Mouse (Mus musculus) adrenal gland, postnatal 10 days (tissue): ENCODE measurements around the gene Triobp. TPM values are rescaled to one million over a fixed set of nuclear protein-coding genes. Genes with fewer than 3 reads are reported as not detected.
"Not testable (repeated sequence)": the region's sequence is repeated elsewhere in the genome, so short reads cannot be mapped to it uniquely, and the experiment has no call there.

Experiments
- DNase-seq: peaks from one replicate; pipeline ENCODE4 v3.0.0; 2021; ENCODE audit warnings: mixed read lengths
- microRNA-seq: library from miRNA; unstranded; fragments of <30 nt; microRNA quantifications from one replicate; pipeline ENCODE4 v1.2.0, GENCODE M21; 2021
- total RNA-seq, 2 experiments: library from RNA; stranded (reverse); gene quantifications; 2 replicates each; pipeline ENCODE4 v1.2.3; 2021

Triobp gene
- total RNA-seq, 2 experiments from 2014 or later = 87.8 to 88.2 TPM

DNA sequence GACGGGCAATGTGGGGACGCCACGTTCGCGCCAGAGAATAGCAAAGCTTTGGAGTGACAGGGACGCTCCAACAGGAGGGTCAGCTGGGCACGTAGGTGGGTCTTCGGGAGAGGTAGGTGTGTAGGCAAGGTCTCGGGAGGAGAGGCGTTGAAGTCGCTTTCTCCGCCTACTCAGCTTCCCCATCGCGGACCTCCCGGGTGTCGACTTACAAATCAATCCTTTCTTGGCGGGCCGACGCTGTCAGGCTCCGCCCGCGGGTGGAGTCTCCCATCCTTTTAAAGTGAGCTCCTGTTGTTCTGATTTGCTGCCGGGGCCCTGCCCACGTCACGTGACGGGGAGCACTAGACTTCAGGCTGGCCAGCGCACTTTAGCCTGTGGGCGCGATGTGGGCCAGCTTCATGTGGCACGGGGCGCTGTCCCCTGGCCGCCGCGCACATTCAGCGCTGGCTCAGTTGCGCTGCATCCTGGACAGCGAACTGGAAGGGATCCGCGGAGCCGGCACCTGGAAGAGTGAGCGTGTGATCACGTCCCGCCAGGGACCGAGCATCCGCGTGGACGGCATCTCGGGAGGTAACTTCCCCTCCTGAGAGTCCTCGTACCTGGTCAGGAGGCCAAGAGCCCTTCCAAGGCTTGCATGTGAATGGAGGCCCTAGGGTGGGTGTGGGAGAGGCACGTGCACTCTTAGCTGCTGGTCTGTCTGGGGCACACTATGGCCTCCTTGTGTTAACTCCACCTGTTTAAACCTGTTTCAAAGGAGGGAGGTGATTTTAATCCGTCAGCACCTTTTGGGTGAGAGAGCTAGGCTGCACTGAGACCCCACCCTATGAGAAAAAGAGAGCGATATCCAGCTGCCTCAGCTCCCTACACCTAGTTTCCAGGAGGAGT lies 83.3 kb downstream of the Triobp start:
- peak; percentile 93 for DNase-seq

DNA sequence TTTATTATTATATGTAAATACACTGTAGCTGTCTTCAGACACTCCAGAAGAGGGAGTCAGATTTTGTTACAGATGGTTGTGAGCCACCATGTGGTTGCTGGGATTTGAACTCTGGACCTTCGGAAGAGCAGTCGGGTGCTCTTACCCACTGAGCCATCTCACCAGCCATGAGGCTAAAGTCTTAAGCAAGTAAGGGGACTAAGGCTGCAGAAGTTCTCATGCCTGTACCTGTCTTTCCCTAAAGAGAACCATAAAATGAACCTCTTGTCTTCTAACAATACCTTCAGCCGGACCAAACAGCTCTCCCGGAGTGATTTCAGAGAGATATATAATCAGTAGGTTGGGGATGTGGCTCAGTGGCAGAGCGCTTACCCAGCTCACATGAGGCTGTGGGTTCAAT lies 84.4 kb downstream of the Triobp start:
- DNase-seq = not testable (repeated sequence)

DNA sequence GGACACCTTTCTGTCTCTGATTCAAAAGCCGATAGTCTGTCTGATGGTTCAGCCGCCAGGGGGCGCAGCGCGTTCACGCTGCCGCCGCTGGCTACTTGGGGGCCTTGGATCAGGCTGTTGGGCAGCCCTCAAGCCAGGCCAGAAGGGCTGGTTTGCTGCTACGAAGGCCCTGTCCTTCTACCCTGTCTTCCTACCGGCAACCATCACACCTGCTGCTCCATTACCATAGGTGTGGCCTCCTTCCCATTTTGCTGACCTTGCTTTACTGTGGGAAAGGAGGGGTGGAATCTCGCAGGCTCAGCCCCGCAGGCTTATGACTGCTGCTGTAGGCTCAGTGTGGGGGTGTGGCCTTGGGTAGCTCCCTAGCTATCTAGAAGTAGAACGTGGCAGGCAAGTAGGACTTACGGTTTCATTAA lies 90.4 kb downstream of the Triobp start:
- DNase-seq = peak; percentile 89

DNA sequence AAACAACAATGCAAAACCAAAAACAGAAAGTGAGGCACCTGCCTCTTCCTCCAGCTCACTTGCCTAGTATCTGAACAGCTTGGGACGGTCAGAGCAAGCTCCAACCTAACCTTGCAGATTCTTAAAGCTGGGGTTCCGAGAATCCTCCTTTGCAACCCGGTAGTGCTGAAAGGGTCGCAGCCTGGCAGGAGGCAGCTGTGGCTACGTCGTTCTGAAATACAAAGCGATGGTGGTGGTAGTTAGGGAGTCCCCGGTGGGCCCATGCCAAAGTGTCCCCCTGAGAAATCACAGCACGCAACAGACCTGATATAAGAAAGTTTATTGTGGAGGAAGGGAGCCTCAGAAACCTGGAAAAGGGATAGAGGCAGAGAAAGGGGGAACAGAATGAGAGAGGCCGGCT lies 90.8 kb downstream of the Triobp start:
- DNase-seq = no peak

DNA sequence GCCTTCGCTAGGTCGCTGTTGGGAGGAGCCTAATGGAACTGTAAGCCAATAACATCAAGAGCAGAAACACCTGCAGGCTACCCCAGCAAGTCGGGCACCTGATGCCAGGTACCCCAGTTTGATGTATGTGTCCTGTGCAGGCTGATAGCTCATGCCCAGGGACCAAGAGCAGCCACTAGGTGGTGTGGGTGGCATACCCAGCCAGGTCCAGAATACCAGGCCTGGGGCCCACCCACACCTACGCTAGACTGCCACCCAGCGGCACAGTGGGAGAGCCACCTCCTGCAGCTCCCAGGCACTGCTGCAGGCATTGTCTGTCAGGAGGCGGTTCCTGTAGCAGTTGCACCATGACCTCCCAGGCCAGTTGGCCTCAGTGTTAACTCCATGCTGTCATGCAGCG lies 91.3 kb downstream of the Triobp start:
- peak; percentile 91 for DNase-seq

DNA sequence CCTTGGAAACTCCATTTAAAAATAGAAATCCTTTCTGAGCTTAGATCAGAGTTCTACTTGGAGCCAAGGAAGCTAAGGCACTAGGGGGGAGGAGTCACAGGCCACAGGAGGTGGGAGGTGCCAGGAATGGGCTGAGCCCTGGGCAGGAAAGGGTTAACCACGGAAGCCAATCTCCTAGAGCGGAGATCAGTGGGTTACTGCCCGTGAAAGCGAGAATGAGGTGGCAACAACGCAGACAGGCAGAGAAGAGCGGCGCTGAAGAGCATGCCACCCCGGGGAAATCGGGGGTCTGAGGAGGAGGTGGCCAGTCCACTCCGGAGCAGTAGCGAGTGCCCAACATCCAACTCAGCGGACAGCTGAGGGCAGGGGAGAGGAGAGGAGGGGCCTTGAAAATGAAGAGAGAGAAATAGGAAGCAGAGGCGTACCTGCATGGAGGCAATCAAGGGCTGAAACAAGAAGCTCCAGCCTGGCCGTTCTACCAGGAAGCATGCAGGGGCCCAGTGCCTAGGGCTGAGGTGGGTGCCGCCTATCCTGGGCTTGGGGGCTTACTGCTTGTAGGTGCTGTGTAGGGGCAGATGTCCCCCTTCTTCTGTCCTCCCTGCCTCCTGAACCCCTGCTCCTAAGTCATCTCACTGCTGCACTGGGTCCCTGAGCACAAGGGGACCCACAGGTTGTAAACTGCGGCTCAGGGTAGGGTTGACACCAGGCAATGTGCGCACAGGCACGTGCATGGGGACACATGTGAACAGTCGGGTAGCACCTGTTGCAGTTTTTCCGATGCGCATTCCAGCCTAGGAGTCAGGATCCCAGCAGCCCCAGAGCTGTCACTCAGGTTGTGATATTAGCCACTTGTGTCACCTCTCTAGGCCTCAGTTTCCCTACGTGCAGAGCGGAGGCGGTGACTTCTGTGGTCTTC lies 93.2 kb downstream of the Triobp start:
- DNase-seq = peak; percentile 37

DNA sequence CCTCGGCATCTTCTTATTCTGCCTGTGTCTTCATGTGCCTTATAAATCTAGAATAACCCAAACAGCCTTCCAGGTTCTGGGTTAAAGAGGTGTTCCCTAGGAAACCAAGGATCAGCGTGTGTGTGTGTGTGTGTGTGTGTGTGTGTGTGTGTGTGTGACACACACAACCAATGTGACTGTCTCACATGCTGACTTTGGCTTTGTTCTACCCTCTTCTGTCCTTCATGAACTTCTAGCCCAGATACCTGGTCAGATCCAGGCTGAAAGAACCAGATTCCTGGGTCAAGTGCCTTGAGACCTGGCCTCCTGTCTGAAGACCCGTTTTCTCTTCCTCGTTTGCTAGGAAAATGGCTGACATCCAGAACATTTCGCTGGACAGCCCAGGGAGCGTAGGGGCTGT lies 94.1 kb downstream of the Triobp start, which contains the start of gene Galr3:
TSS of gene Galr3 (plus strand) at position 301 of the 400 bp plus-strand sequence.
- DNase-seq = no peak

DNA sequence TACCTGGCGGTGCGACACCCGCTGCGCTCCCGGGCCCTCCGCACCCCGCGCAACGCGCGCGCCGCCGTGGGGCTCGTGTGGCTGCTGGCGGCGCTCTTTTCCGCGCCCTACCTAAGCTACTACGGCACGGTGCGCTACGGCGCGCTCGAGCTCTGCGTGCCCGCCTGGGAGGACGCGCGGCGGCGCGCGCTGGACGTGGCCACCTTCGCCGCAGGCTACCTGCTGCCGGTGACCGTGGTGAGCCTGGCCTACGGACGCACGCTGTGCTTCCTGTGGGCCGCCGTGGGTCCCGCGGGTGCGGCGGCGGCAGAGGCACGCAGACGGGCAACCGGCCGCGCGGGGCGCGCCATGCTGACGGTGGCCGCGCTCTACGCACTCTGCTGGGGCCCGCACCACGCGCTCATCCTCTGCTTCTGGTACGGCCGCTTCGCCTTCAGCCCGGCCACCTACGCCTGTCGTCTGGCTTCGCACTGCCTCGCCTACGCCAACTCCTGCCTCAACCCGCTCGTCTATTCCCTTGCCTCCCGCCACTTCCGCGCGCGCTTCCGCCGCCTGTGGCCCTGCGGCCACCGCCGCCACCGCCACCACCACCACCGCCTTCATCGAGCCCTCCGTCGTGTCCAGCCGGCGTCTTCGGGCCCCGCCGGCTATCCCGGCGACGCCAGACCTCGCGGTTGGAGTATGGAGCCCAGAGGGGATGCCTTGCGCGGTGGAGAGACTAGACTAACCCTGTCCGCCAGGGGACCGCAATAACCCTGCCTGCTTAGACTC lies 95.4 kb downstream of the Triobp start:
- DNase-seq = peak; percentile 37

DNA sequence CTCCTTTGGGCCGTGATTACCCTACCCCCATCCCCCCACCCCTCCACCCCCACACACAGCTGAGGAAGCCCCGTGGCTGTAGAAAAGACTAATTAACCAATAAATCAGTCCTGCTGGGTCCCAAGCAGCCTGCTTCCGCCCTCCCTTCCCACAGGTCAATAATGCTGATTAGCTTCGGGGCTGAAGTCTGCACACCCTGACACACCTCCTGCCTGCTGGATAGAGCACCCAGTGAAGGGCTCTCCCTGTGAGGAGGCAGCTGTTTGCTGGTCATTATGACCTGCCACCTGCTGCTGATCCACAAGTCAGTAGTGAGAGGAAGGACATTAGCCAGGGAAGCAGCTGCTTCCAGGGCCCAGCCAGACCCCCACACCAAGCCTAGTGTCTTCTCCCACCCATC lies 97.3 kb downstream of the Triobp start:
- no peak for DNase-seq

DNA sequence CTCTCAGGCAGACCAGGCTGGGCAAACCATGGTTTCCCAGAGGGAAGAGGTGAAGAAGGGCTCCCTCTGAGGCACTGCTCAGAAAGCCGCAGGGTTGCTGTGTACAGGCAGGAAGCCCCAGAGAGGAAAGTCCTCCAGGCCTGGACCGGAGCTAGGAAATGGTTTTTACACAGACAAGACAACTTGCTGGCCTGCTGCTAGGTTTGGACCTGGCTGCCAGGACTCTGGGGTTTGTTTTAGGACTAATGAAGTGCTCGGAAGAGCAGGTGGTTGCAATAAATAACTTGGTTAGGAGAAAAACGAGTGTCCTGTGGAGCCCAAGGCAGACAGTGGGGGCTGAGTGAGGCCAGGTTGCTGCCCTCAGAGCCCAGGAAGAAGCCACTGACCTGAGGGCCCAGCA lies 100.7 kb downstream of the Triobp start:
- no peak for DNase-seq

DNA sequence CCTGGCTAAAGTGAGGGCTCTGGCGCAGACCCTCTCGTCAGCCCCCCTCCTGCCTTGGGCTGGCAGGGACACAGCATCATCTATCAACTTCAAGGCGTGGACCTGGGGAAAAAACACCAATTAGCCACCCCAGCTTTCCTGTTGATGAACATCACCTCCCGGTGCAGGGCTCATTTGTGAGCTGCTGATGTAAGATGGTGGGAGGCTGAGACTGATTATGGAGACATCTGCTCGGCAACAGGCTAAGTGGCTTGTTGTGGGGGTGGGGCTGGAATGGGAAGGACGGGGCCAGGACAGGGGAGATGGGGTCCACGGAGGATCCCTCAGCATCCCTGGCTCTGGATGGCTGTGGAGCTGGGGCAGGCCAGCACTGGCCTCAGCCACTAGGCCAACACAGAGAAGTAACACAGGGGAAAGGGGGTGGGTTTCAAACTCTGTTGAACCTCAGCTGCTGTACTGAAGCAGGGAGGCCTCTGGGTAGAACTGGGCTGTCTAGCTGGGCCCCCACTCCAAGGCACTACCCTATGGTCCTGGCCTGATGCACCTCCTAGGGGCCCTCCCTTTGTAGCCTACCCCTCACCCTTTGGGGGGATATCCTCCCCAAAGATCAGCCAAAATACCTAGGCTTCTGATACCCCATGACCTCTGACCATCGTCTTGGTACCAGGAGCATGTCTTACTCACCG lies 102.8 kb downstream of the Triobp start:
- DNase-seq = no peak

DNA sequence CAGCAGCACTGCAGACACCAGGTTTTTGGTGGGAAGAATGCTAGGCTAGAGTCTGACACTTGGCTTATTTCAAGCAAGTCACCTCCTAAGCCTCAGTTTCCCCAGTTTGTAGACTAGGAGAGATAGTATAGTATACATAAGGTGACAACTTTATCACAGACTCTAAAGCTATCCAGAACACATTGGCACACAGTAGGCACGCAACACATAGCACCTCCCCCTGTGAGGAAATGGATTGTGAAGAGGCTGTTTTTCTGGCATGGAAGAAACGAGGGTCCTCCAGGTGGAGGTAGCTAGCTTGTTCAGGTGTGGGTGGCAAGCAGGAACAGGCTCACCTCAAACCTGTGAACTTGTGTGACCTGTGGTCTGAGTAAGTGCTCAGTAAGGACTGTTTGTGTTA lies 103.4 kb downstream of the Triobp start:
- DNase-seq = no peak

DNA sequence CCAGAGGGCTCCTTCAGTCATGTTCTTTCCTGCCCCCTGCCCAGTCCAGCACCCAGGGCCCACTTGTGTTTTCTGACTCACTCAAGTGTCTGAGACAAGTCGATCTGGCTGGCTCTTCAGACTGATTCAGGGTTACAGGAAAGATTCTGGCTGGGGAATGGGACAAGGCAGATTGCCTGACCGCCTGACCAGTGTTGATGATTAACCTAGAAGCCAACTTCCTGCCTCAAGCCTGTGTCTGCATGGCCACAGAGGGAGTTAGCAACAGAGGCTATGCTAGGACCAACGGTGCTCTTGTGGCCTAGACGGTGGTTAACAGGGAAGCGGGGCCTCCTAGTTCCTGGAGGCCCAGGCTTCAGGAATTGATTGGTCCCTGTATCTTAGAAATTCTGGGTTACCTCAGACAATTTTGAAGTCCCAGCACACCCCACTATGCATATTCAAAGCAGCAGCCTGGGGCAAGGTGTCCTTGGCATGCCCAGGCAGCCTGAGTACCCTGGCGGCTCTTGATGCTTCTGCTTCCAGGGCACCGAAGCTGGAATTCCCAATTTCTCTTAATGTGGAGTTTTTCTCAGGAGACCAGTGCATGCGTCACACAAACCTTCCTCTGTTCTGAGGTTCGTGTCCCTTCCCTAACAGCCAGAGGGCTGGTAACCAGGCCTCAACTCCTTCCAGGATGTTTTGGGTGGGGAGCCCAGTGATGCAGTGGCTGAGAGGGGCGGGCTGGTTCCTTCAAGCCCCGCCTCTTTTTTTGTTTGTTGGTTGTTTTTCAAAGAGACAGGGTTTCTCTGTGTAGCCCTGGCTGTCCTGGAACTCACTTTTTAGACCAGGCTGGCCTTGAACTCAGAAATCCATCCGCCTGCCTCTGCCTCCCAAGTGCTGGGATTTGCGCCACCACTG lies 104.2 kb downstream of the Triobp start:
- DNase-seq = no peak

DNA sequence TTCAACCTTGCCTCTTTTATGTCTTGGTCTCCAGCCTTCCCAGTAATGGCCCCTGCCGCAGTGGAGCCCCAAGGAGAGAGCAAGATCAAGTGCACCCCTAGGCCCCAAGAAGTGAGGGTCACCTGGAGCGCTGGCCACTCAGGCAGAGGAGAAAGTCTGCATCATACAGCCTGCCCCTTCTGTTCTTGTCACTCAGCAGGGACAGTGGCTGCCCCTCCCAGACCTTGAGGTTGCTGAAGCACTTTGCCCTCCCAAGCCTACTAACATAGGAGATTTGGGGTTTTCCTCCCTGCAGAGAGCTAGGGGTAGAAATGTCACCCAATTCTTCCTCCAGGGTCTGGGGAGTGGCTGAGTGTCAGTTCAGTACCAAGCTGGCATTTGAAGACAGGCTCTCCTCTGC lies 104.8 kb downstream of the Triobp start:
- no peak for DNase-seq

Small RNA genes lying within 50 kb of the gene (microRNA-seq; reads per million reads assigned to microRNA genes)
- 3.7 reads per million for gene Mir6956

Other genes with a start within 250 kb of the Triobp start
- gene Elfn2, start 229.0 kb upstream of the Triobp start, total RNA-seq = 1 to 10 TPM; 2.5 to 2.9 TPM
- gene Mfng, start 174.2 kb upstream of the Triobp start, total RNA-seq = 10 to 100 TPM; 15.5 to 17.7 TPM
- gene Card10, start 144.7 kb upstream of the Triobp start, total RNA-seq = 10 to 100 TPM; 12.0 to 12.4 TPM
- gene Cdc42ep1, start 105.1 kb upstream of the Triobp start, total RNA-seq = 10 to 100 TPM; 40.9 to 48.6 TPM
- 1 to 10 TPM; 1.8 to 5.1 TPM for gene Lgals2, start 92.2 kb upstream of the Triobp start, total RNA-seq
- gene Gga1, start 70.5 kb upstream of the Triobp start, total RNA-seq = 10 to 100 TPM; 48.8 to 50.6 TPM
- not detected for gene Gm49510, start 48.1 kb upstream of the Triobp start, total RNA-seq
- gene Sh3bp1, start 48.0 kb upstream of the Triobp start, total RNA-seq = 10 to 100 TPM; 11.7 to 17.1 TPM
- gene Pdxp, start 33.8 kb upstream of the Triobp start, total RNA-seq = 1 to 10 TPM; 5.2 to 6.1 TPM
- gene Lgals1, start 21.0 kb upstream of the Triobp start, total RNA-seq = 100 to 1,000 TPM; 601 to 606 TPM
- 10 to 100 TPM; 34.4 to 35.2 TPM for gene Nol12, start 12.8 kb upstream of the Triobp start, total RNA-seq
- gene H1f0, start 80.7 kb downstream of the Triobp start, total RNA-seq = 100 to 1,000 TPM; 195 to 222 TPM
- under 1 TPM; 0.30 to 0.48 TPM for gene Galr3, start 94.2 kb downstream of the Triobp start, total RNA-seq
- gene Ankrd54, start 115.2 kb downstream of the Triobp start, total RNA-seq = 10 to 100 TPM; 19.2 to 21.4 TPM
- 100 to 1,000 TPM; 172 to 182 TPM for gene Eif3l, start 127.5 kb downstream of the Triobp start, total RNA-seq
- 10 to 100 TPM; 29.0 to 33.4 TPM for gene Micall1, start 161.2 kb downstream of the Triobp start, total RNA-seq
- gene Polr2f, start 193.3 kb downstream of the Triobp start, total RNA-seq = 100 to 1,000 TPM; 145 TPM
- 1 to 10 TPM; 3.5 to 3.7 TPM for gene 1700088E04Rik, start 193.5 kb downstream of the Triobp start, total RNA-seq
- 1 to 10 TPM; 4.7 to 5.3 TPM for gene Sox10, start 217.5 kb downstream of the Triobp start, total RNA-seq